Mouse (Mus musculus): ENCODE measurements at regions not wholly inside any gene's neighbourhood (a gene's known extent, or its start where the extent isn't known, plus 50 kb on each side); places are given as distances from the start of the nearest gene placed in this dataset.
"Not testable (repeated sequence)": the region's sequence is repeated elsewhere in the genome, so short reads cannot be mapped to it uniquely, and the experiment has no call there.

DNA sequence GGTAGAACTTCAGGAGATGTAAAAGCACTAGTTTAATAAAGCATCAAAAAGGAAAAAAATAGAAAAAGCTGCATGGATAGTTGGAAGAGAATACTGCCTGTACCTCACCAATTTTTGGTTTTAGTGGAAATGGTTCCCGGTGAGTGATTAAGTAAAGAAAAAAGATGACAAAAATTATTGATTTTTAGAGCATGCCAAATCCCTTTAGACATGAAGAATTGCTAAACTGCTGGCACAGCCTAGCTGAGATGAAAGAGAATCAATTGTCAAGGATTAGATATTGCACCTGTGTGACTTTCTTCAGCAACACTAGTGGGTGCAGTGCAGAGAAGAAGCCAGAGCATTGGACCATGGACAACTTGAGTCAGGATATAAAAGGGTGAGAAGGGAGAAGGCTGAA lies 348.7 kb upstream of the Cpeb2 start:
- no peak for DNase-seq

DNA sequence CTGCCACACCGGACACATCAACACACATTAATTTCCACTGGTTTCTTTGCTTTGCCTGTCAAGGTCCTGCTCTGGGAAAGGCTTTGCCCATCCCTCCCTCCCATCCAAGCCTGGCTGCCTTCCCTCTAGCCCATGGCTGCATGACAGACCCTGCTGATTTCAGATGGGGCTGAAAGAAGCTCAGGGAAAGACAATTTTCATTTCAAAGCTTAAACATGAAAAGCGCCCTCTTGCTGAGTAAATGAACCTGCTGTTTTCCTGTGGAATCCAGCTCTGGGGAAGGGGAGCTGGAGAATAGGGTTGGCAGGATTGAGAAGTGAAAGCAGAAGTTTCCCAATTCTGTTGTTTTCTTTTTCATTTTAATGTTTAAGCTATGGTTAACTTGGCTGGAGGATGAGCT lies 341.1 kb upstream of the Cpeb2 start:
- DNase-seq, result no peak

DNA sequence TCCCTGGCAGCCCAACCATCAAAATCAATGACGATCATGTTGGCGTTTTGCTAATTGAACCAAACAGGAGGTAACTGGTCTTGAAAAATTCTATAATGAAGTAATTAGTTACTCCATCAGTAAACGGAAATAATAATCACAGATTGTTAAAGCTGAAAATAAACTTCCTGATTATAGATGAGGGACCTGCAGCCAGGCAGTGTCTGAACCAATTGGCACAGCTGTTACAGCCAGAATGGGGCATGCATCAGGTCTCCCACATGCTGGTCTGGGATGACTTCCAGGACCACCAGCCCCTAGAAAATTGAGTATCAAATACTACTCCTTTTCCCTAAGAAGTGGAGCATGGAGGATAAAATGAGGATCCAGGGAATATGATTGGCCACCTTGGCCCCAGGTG lies 326.8 kb upstream of the Cpeb2 start:
- DNase-seq, result no peak

DNA sequence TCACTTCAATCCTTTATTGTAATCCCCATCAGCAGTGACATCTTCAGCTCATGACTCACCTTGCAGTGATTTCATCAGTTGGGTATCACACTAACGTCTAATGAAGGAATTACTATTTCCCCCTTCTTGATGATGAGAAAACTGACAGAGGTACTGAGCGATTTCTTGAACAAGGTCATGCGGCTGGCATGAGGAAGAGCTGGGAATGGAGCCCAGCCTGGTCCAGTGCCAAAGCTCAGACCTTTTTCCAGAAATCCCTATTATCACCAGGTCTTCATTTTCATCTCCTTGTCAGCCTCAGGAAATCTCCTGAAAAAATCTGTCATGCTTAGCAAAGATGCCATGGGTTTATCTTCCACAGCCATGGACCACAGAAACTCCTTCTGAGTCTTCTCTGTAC lies 313.6 kb upstream of the Cpeb2 start:
- no peak for DNase-seq

DNA sequence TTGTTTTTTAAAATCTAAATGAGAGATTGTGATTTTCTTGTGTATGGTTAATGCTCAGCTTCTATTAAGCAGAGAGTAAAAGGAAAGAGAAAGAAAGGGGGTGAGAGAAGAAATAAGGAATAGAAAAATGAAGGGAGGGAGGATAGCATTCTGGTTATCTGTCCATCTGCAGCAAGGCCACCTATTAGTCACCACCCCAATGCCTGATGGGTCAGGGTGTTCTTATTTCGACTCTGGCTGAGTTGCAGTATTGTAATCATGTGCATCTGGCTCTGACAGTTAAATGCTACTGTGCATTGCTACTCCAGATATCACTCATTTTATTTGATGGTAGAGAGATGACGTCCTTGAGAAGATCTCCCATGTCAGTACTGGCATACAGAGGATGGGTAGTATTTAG lies 300.9 kb upstream of the Cpeb2 start:
- no peak for DNase-seq

DNA sequence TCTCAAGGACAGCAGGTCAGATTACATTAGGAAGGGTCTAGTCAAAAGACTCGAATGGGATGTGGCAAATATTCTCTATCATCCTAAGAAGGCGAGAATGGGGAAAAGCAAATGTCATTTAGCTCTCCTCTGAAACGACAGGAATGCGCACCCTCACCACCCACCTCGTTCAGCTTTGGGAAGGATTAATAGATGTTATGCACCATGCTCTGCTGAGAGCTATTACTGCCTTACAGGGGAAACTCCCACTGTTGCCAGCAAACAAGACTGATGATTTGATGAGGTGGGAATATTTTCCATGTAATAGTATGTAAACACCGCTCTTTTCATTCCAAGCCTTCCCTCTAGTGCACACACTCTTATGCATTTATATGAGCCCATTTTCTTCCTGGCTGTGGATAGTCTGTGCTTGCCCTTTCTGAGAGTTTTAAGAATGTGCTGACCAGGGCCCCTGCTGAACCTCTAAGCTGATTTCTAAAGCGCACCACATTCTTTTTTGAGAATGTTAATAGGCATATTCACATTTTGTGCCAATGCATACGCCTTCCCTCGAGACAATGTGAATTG lies 273.6 kb upstream of the Cpeb2 start:
- DNase-seq, result no peak

DNA sequence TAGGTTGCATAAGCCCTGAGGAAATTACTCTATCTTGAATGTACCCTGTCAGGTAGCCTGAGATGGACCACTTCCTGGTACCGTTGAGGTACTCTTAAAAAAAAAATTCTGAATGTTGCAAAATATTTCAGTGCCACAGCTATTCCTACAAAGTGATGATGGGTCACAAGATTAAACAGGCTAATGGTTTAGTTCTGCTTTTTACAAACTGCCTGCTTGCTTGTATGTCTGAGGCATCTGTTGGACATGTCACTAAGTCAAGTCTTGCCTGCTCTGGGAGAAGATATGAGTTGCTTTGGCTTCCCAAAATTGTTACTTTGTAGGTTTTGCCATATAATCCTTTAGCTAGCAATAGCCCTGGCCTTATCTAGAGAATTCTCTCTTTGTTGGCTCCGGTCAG lies 266.0 kb upstream of the Cpeb2 start:
- not testable (repeated sequence) for DNase-seq

DNA sequence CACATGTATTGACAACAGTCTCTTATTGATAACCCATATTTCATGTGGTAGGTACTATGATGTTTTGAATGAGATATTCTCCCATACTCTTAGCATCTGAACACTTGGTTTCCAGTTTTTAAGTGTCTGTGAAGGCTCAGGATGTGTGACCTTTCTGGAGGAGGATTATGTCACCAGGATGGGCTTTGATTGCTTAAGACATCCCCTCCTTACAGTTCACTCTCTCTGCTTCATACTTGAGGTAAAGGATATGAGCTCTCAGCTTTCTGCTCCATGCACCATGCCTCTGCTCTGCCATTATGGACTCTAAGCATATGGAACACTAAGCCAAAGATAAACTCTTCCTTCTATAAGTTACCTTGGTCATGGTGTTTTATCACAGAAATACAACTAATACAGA lies 263.8 kb upstream of the Cpeb2 start:
- no peak for DNase-seq

DNA sequence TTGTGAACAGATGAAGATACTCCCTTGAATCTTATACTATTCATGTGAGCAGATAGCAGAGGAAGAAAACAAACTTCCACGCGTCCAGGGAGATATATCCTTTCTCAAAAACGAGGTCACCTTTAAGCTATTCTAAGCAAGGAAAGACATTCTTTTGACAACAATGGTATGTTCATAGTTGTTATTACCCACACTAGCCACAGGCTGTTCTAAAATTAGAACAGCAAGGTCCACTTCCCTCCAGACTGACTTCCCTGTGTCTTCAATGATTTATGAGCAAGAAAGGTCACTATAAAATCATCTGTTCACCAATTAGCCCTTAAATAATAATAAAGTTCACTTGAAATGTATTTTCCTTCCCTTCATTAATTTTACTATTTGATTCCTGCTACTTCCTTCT lies 263.3 kb upstream of the Cpeb2 start:
- no peak for DNase-seq

DNA sequence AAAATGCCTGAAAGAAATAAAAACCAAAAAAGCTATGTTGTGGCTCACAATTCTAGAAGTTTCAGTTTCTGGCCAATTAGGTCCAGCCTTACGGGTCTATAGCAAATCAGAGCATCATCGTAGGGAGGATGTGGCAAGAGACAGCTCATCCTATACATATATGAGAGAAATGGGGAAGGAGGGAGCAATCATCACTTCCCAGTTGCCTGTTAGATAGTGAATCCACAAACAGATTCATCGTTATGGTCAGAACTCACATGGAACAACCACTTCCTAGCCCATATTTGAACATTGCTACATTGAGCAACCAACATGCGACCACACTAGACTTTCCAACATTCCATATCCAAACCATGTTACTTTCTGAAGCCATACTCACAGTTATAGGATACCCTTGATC lies 255.9 kb upstream of the Cpeb2 start:
- no peak for DNase-seq

DNA sequence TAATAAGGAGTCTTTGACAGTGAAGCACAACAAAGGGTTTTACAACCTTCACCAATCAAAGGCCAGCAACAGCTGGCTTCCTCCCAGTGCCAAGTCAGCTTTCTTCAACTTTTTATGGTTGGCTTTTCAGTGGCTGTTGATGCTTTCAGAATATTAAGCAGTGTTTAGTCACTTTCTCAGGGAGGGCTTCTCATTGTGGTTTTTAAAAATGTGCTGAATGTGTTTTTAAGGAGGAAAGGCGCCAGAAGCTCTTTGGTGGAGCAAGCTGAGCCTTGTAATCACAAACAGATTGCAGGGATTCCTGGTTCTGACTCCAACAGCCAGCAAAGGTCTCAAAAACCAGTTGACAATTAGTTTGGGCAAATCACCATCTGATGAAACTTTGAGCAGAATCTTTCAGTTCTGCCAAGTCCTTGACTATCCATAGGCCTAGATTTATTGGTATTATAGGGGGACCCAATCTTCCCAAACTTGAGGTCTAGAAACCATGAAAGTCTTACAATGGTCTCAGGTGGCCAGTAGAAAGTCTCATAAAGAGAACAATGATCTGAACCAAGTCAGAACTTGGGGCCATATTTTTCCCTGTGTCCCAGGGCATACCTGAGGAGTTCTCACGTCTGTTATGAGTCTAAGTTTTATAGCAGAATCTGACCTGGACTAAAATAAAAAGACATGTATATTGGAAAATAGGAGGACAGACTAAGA lies 251.9 kb upstream of the Cpeb2 start:
- DNase-seq, result no peak

DNA sequence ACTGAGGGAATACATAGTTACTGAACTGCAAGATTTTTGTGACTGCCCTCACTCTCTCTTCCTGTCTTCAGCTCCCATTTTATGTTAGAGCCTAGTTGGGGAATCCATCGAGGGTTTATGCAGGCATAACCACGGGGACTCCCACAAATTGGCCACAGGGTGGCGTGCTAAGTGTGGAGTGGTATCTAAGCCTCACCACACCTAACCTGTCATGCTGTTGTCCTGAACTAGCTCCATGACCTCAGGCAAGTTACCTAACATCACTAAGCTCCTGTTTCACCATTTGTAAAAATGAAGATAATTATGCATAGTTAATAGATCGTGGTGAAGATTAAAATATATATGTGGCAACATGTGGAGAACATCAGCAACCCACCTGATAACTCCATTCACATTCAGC lies 246.8 kb upstream of the Cpeb2 start:
- DNase-seq, result peak; percentile 17

DNA sequence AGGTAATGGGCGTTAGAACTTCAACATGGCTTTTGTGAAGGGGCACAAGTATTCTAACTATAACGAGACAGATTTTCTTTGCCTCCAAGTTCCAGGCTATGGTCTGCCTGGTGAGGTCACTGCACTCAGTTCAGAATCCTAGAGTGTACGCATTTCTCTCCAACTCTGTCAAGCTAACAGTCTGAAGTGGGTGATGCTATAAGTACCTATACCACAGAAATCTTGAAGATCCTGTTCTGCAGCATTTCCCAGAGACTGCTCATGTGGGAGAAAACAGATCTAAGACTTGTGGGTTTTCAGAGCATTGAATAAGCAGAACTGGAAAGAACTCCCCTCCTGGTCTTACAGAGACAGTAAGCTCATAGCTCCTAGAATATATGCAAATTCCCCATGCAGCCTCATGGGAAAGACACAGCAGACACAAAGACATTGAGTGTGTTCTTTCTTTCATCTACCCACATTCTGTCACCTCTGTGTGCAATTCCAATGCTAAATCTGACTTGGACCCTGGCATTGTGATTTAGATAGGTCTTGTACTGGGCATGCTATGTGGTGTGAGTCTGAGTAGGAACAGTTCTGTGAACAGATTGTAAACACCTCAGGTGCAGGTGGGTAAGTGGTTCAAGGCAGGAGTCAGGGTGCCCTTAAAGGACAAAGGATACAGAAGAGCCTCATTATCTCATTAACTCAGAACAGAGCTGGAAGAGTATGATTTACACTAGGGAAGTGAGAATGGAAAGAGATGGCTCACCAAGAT lies 245.1 kb upstream of the Cpeb2 start:
- DNase-seq, result peak; percentile 50

DNA sequence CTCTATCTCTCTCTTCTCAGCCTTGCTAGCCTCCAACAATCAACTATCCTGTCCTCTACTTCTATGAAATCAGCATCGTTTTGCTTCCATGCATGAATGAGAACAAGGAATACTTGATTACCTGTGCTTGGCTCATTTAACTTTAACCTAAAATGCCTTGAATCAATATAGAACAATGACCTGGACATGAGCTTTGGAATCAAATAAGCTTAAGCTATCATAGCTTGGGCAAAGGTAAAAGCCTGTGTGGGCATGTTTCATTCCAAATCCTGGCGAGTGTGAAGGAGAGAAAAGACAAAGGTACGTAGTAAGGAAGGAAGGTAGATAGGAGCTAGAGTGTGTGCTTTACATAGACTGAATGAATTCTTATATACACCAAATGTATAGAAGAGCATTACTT lies 243.7 kb upstream of the Cpeb2 start:
- no peak for DNase-seq

DNA sequence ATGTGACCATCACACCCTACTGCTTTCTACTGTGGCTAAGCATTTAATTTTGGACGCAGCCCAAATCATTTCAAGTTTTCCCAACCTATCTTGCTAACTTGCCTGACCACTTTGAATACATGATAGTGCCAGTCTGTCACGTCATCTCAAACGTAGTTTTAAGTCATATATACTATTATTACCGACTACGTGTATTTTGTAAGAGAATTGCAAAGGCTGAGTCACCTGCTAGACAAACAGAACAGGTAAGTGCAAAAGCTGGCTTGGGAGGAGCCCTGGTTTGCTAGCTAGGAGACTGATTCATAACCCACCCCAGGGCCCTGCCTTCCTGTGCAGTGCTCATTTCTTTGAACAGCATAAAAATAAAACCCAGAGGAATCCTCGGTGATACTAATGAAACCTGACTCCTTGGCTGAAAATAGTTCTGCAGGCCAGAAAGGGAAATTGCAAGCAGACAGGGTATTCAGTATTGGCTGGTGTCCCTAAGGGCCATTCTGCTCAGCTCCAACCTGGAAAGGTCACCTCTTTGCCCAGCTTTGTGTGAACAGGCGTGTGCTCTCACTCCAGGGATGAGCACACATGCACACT lies 208.9 kb upstream of the Cpeb2 start:
- DNase-seq, result peak; percentile 34

DNA sequence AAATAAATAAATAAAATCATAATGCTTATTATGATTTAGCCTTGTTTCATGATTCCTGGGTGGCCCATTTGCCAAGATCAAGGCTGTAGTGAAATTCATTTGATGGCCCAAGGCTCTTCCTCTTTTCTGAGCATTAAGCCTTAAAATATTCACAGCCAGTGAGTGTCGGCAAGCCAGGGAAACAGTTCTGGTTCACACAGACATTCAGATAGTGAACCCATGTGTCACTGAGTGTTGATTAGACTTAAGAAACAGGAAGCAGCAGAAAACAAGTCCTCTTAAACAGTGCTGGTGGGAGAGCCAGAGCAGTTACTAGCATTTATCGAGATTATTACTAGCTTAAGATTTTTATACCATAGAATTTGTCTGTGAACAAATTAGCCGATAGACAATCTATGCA lies 201.7 kb upstream of the Cpeb2 start:
- DNase-seq, result no peak

DNA sequence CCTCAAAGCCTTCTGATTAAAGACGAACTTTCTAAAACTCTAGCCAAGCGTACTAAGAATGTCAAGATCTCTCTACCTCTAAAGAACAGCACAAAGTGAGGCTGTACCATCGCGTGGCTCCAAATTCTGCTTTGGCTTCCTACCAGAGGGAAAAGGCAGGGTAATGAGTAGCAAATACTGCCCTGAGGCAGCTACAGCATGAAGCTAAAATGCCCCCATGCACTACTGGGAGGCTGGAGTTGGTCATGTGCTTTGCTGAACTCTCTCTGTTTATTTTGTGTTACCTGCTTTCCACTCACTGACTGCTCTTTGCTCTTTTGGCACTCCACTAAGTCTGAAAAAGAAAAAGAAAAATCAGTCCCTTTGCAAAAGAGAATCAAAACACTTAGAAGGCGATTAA lies 201.1 kb upstream of the Cpeb2 start:
- no peak for DNase-seq

DNA sequence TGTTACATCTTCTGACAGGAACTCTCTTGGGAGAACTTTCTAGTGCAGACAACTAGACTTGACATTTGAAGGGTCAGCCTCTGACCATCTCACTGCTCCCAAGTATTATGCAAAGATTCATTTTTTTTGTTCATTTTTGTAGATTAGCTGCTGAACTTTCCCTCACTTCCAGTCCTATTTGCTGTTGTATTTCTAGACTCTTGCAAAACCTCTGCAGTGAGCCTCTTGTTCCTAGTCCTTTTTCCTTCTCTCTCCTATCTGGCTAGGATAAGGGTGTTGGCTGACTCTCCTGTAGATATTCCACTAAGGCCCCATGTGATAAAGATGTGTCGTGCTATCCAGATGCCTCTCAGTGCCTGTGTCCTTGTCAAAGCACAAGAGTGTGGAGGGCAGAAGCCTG lies 198.5 kb upstream of the Cpeb2 start:
- DNase-seq, result no peak

DNA sequence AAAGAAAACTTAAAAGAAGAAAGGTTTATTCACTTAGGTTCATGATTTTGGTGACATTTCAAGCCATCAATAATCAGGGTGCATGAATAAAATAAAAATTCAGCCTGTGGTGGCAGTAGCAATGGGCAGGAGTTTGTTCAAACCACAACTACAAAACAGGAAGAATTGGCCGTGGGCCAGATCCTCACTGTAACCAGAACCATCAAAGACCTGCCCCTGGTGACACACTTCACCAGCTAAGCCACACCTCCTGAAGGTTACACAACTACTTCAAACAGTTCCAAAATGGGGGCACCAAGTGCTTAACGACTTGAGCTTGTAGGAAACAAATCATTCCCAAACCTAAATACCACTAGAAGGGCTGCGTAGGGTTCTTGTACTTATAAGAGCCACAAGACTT lies 195.4 kb upstream of the Cpeb2 start:
- peak; percentile 80 for DNase-seq

DNA sequence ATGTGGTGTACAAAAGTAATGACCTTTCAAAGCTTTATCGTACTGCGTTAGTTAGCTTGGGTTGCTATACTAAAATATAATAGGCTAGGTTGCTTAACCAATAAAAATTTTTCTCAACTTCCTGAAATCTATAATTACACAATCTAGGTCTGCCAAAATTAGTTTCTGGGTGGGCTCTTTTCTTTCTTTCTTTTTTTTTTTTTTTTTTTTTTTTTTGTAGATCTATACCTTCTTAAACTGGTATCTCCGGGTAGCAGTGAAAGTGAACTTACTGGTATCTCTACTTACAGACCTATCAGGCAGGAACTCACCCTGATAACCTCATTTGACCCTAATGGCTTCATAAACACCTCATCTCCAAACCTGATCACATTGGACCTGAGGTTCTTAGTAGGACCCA lies 193.4 kb upstream of the Cpeb2 start:
- no peak for DNase-seq

DNA sequence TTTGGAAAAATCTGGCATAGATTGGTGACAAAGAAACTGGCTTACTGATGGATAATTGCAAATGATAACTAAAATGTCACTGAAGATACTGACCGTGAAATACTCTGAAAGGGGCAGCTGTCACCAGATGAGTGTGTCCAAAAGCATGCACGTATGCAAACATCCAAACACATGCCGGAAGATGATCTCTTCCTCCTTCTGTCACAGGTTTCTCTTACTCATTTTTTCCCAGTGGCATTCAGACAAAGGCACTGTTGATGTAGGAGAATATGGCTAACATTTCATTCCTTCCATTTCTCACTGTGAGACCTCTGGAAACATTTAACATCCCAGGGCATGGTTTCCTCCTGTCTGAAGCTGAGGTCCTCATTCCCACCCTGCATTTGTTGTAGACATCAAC lies 190.4 kb upstream of the Cpeb2 start:
- no peak for DNase-seq

DNA sequence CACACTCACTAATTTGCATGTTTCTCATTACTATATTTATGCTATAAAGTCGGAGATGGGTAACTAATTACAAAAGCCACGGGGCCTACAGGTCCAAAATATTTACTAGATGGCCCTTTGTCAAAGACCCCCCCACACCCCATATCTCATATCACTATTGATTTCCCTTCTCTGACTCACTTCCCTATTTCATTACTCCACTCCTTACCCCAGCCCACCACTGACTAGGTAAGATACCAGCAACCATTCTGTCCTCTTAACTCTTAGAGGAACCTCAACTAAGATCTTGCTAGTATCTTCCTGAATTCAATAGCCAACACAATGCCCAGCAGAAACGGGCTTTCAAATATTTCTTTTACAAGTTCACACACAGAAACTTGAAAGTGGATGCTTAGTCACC lies 187.1 kb upstream of the Cpeb2 start:
- no peak for DNase-seq

DNA sequence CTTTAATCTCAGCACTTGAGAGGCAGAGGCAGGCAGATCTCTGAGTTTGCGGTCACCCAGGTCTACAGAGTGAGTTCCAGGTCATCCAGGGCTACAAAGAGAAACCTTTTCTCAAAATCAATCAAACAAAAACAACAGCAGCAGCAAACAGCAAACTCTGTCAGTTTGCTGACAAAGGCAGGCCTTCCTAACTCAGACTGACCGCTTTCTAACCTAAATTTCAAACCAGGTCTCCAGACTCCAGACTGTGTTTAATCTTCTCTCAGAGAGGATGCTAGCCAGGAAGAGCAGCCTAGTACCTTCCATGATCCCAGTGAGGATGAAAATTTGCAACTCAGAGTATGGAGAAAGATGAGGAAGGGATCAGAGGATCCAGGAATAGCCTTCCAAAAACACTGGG lies 185.7 kb upstream of the Cpeb2 start:
- no peak for DNase-seq
